Mouse (Mus musculus) midbrain, embryonic 11.5 days (tissue): Measurements from ENCODE around the gene Riok2. TPM values are rescaled to one million over a fixed set of nuclear protein-coding genes. Genes with fewer than 3 reads are reported as not detected.

Experiments used
- ATAC-seq: fragments of 200-750 bp; cut with Nextera tagmentation; 2 replicates; pipeline ENCODE4 v1.8.0; 2017; ENCODE audit warnings: moderate TSS enrichment, moderate library complexity; ENCODE audit not compliant: low FRiP score
- DNase-seq: peaks from one replicate; pipeline ENCODE4 v3.0.0; 2015; ENCODE audit warnings: low spot score; ENCODE audit errors: missing footprints
- H3K27ac ChIP-seq: fragments of 300-500 bp; sonication (generic); 2 replicates; pipeline ENCODE4 v1.5.1; 2014; ENCODE audit warnings: low read depth, low read length
- H3K27me3 ChIP-seq: fragments of 300-500 bp; sonication (generic); 2 replicates; pipeline ENCODE4 v1.6.1; 2014; ENCODE audit warnings: mild to moderate bottlenecking, low read length, moderate library complexity, mixed read lengths; ENCODE audit not compliant: control insufficient read depth, insufficient read depth
- H3K36me3 ChIP-seq: fragments of 300-500 bp; sonication (generic); 2 replicates; pipeline ENCODE4 v1.6.1; 2014; ENCODE audit warnings: mild to moderate bottlenecking, low read length, moderate library complexity, mixed read lengths; ENCODE audit not compliant: control insufficient read depth, insufficient read depth
- H3K4me1 ChIP-seq: fragments of 300-500 bp; sonication (generic); 2 replicates; pipeline ENCODE4 v1.6.1; 2014; ENCODE audit warnings: low read length; ENCODE audit not compliant: control insufficient read depth, insufficient read depth
- H3K4me2 ChIP-seq: fragments of 300-500 bp; sonication (generic); 2 replicates; pipeline ENCODE4 v1.6.1; 2014; ENCODE audit warnings: mild to moderate bottlenecking, moderate library complexity
- H3K4me3 ChIP-seq: fragments of 300-500 bp; sonication (generic); 2 replicates; pipeline ENCODE4 v1.5.1; 2014; ENCODE audit warnings: low read depth, low read length
- H3K9ac ChIP-seq: fragments of 300-500 bp; sonication (generic); 2 replicates; pipeline ENCODE4 v1.6.1; 2014; ENCODE audit warnings: low read length
- H3K9me3 ChIP-seq: fragments of 300-500 bp; sonication (generic); 2 replicates; pipeline ENCODE4 v1.6.1; 2016; ENCODE audit warnings: low read length; ENCODE audit not compliant: control insufficient read depth
- WGBS: fragments of 180-500 bp; shearing (Covaris S2); extraction: QIAGEN DNeasy Blood & Tissue Kit; methylation state at CpG from one replicate; pipeline ENCODE4 v1.1.7; 2014; 5-methylcytosine and 5-hydroxymethylcytosine counted together
- polyA plus RNA-seq: library from polyadenylated mRNA; unstranded; fragments of >200 nt; fragmentation: Nextera tagmentation; extraction: Ambion mirVana; gene quantifications from 2 replicates; pipeline ENCODE4 v1.2.1, GENCODE M21; 2014

The Riok2 gene
- polyA plus RNA-seq, 1 experiment from 2014 or later = 33.0 TPM

DNA sequence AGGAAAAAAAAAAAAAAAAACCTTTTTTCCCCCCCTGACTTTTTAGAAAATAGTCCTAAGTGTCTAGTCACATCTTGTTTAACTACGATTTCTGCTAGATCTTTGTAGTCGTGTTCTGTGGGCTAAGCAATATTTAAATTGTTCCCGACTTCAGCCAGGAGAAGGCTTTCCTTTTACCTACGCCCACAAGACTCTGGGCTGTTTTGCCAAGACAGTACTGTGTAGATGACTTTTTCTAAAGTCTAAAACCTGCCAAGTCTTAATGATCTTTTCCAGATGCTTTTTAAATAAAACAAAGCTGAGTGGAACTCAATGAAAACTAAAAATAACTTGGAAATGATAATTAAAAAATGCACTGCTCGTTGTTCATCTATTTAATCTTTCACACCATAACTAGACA is 28.9 kb downstream of the Riok2 start:
- Histone ChIP-seq H3K4me3 (peak overlapping the region; percentile 38), H3K4me1 (peaks cover 10% of the 10 kb centered on the region), H3K27ac (peak overlapping the region; percentile 17; the same call in 1 of the 2 replicates), H3K36me3 (no peaks in the 10 kb centered on the region), H3K9ac (peak overlapping the region; percentile 24; the same call in 1 of the 2 replicates), H3K4me2 (peak overlapping the region; percentile 49), H3K27me3 (no peaks in the 10 kb centered on the region; the same call in 1 of the 2 replicates), H3K9me3 (no peaks in the 10 kb centered on the region)
- ATAC-seq = peak; percentile 38
- DNase-seq = peak; percentile 86
- WGBS = 11% methylated on average over 5 of the region's 5 CpGs

DNA sequence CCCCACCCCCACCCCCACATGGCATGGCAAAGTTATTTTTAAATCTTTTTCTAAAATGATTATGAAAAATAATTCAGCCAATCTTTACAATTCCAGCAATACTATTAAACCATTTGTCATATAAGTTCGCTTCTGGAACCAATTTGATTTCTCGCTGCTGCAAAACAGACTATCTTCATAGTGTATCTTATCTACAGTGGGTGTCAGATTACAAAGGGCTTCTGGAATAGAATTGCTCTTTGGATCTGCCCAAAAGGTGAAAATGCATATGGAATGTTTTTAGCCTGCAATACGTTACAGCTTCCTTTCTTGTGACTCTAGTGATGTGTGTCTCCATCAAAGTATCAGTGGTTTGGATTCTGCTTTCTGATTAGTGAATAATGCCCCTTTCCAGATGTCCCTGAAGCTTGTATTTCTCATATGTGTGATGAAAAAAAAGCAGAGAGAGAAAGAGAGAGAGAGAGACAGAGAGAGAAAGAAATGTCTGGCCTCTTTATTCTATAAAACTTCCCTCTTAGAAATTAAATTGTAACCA is 29.5 kb downstream of the Riok2 start:
- Histone ChIP-seq H3K4me2 (peak overlapping the region; percentile 49), H3K4me1 (peaks cover 14% of the 10 kb centered on the region), H3K27me3 (no peaks in the 10 kb centered on the region; the same call in 1 of the 2 replicates), H3K9me3 (no peaks in the 10 kb centered on the region), H3K9ac (peak overlapping the region; percentile 44), H3K27ac (no peak overlapping the region), H3K36me3 (no peaks in the 10 kb centered on the region), H3K4me3 (peak overlapping the region; percentile 38)
- DNase-seq = peak; percentile 82
- no peak for ATAC-seq
- WGBS = 11% methylated on average over 3 of the region's 3 CpGs

DNA sequence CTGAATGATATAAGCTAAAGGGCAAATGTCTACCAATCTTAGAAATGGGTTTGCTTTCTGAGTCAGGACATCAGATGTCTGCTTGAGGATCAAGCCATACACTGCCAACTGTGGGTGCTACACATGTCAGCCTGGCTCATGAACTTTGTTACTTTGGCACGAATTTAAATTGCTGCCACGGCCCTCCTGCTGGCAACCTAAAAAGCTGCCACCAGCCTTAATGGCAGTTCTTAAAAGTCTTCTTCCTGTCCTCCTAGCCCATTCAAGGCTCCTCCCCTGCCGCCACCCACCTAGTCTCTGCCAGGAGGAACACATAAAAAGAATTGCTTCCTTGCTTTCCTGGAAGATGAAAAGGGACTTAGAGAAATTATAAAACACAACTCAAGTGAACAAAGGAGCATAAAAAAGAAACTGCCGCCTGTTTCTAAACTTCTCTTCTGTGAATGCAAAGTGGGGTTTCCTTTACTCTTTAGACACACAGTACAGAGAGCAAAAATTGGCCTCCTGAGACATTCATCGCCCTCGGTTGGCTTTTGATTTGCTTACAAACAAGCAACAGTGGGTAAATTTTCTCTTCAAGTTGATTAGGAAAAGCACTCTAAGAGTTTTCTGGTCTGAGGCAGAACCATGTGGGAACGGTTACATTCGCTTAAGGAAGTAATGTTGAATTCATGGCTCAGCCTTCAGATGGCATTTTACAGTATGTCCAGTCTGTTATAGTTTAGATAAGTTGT is 30.9 kb downstream of the Riok2 start:
- DNase-seq (peak; percentile 85), ATAC-seq (no peak)
- Histone ChIP-seq H3K4me3 (peak overlapping the region; percentile 38), H3K36me3 (no peaks in the 10 kb centered on the region), H3K4me2 (peak overlapping the region; percentile 49), H3K27ac (no peak overlapping the region), H3K9me3 (no peaks in the 10 kb centered on the region), H3K4me1 (peaks cover 26% of the 10 kb centered on the region), H3K9ac (peak overlapping the region; percentile 34), H3K27me3 (no peaks in the 10 kb centered on the region; the same call in 1 of the 2 replicates)
- WGBS = 31% methylated on average over 8 of the region's 8 CpGs

DNA sequence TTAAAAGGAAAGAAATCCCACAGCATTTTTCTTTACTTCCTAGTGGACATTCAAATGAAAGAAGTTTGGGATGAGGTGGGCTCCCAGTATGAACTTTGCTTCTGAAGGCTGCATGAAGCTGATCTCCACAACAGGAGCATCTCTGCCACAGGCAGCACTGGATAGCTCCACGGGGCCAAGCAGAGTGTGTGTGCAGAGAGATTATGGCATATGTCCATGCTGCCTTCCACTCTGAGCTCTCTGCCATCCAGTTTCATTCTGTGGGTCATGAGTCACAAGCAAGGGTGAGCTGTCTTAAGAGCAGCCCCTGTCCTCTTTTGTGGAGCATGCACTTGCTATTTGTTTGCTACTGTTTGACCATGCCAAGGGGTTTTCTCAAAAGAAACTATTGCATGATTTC is 31.5 kb downstream of the Riok2 start:
- no peak overlapping the region; the same call in 1 of the 2 replicates for H3K4me2 ChIP-seq
- no peak overlapping the region for H3K4me3 ChIP-seq
- 36% methylated on average over 1 of the region's 1 CpGs for WGBS
- DNase-seq (peak; percentile 56), ATAC-seq (no peak)
- no peaks in the 10 kb centered on the region for H3K9me3 ChIP-seq
- no peaks in the 10 kb centered on the region for H3K36me3 ChIP-seq
- H3K27ac ChIP-seq = no peak overlapping the region
- no peak overlapping the region for H3K9ac ChIP-seq
- H3K27me3 ChIP-seq = no peaks in the 10 kb centered on the region; the same call in 1 of the 2 replicates
- peaks cover 26% of the 10 kb centered on the region for H3K4me1 ChIP-seq

DNA sequence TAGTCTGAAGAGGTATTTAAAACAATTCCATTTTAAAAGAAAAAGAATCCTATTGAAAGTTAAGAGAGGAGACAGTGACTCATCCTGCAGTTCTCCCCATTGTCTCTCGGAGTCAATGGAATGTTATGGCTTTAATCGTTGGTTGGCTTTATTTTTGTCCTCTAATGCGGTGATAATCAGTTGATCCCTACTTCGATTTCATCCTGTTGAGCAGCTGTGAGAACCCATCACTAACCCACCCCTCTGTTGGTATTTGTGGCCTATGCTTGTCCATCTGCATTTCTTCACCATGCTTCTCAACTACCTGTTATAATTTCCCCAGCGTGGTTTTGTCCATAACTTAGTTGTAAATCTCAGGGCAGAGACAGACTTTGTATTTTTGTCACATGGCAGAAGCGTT is 34.0 kb downstream of the Riok2 start:
- Histone ChIP-seq H3K27me3 (no peaks in the 10 kb centered on the region), H3K27ac (0 out of 2 replicates have a peak overlapping the region, but pooled peaks have one; percentile 26), H3K4me3 (no peak overlapping the region), H3K9ac (no peak overlapping the region), H3K4me2 (no peak overlapping the region), H3K4me1 (peaks cover 20% of the 10 kb centered on the region), H3K9me3 (no peaks in the 10 kb centered on the region), H3K36me3 (no peaks in the 10 kb centered on the region)
- peak; percentile 80 for DNase-seq
- 17% methylated on average over 6 of the region's 6 CpGs for WGBS
- ATAC-seq = no peak

DNA sequence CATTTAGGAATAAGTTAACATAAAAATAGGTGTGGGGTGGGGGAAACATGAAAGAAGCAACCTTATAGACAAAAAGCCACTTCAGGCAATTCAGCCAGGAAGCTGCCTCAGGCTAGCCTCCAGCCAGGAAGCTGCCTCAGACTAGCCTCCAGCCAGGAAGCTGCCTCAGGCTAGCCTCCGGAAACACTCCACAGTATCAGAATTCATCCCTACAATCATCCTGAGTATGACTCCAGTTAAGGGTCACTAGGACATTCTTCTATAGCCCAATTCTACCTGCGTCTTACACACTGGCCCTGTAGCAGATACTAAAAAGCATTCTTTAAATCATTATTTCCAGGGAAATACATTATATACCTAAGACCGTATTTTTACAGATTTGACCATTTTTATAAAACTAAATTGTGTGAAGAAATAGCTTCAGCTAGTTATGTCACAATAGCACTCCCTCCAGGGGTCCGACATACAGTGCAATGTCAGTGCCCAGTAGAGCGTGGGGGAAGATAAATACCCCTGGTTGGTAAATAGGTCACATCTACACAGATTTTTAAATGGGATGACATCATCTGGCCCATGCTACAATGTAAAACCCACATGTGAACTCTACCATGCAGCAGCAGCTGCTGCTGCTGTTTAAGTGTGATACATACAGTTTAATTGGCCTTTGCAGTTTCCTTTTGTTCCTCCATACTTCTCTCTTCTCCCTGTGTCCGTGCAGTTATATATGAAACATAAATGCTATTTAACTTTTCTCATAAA is 34.8 kb downstream of the Riok2 start:
- H3K4me3 ChIP-seq = no peak overlapping the region
- H3K4me1 ChIP-seq = peaks cover 20% of the 10 kb centered on the region
- H3K27me3 ChIP-seq = no peaks in the 10 kb centered on the region
- H3K9me3 ChIP-seq = no peaks in the 10 kb centered on the region
- DNase-seq = peak; percentile 87
- no peak overlapping the region for H3K4me2 ChIP-seq
- ATAC-seq = peak; percentile 63
- peak overlapping the region; percentile 67; the same call in 1 of the 2 replicates for H3K27ac ChIP-seq
- WGBS = 31% methylated on average over 6 of the region's 6 CpGs
- no peaks in the 10 kb centered on the region for H3K36me3 ChIP-seq
- H3K9ac ChIP-seq = no peak overlapping the region

DNA sequence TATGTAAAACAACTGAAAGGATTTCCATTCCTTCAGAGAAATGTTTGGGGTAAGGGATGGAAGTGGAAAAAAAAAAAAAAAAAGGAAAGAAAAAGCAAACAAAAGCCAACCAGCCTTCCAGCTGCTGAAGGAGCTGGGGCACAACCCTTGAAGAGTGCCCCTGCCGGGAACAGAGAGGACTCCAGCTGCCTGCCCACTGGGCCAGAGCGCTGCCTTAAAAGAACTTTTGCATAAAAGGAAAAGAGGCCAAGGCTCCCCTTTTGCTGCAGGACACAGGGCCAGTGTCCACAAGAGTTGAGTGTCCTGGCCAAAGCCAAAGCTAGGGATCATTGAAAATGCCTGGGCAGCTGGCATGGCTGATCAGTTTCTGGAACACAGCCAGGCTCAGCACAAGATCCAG is 35.5 kb downstream of the Riok2 start:
- Histone ChIP-seq H3K9me3 (no peaks in the 10 kb centered on the region), H3K27ac (peak overlapping the region; percentile 67; the same call in 1 of the 2 replicates), H3K4me2 (peak overlapping the region; percentile 19; the same call in 1 of the 2 replicates), H3K36me3 (no peaks in the 10 kb centered on the region), H3K27me3 (no peaks in the 10 kb centered on the region), H3K9ac (no peak overlapping the region), H3K4me1 (peaks cover 20% of the 10 kb centered on the region), H3K4me3 (no peak overlapping the region)
- WGBS = 0% methylated on average over 2 of the region's 2 CpGs
- DNase-seq (peak; percentile 93), ATAC-seq (peak; percentile 86)

DNA sequence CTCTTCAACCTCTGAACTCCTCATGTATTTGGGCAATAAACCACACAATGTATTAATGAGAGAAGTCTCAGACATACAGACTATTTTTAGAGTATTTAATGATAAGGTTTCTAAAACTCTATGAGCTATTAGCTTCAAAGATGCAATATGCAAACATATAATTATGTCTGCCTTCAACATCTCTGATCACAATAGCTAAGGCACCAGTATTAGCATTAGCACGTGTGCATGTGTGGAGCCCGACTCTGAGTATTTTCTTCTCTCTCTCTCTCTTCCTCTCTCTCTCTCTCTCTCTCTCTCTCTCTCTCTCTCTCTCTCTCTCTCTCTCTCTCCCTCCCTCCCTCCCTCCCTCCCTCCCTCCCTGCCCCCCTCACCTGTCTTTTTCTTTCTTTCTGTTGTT is 37.3 kb downstream of the Riok2 start:
- H3K4me2 ChIP-seq = no peak overlapping the region
- peaks cover 16% of the 10 kb centered on the region for H3K4me1 ChIP-seq
- no peaks in the 10 kb centered on the region for H3K36me3 ChIP-seq
- H3K27me3 ChIP-seq = no peaks in the 10 kb centered on the region
- no peak overlapping the region for H3K9ac ChIP-seq
- no peak overlapping the region for H3K4me3 ChIP-seq
- no peaks in the 10 kb centered on the region for H3K9me3 ChIP-seq
- DNase-seq (peak; percentile 33), ATAC-seq (no peak)
- whole genome bisulfite sequencing = 56% methylated on average over 2 of the region's 2 CpGs
- no peak overlapping the region for H3K27ac ChIP-seq

DNA sequence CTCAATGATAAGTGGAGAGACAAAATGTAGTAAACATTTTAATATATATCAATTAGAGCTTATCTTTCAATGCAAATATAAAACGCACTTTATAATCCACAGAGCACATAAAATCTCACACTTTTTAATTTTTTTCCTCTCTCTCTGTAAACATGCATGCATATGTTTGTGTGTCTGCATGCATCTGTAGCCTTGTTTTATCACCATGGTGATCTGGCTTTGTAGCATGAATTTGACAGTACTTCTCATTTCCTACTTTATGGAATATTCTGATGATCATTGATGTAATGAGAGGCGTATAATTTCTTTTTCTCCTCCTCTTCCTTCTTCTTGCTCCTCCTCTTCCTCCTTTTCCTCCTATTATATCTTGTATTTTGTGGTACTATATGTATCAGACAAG is 38.1 kb downstream of the Riok2 start:
- H3K27ac ChIP-seq = no peak overlapping the region
- no peaks in the 10 kb centered on the region for H3K36me3 ChIP-seq
- no peak overlapping the region for H3K4me2 ChIP-seq
- ATAC-seq = no peak
- DNase-seq = peak; percentile 82
- H3K9me3 ChIP-seq = no peaks in the 10 kb centered on the region
- H3K27me3 ChIP-seq = no peaks in the 10 kb centered on the region
- no peak overlapping the region for H3K4me3 ChIP-seq
- H3K4me1 ChIP-seq = peaks cover 16% of the 10 kb centered on the region
- WGBS = 88% methylated on average over 2 of the region's 2 CpGs
- H3K9ac ChIP-seq = no peak overlapping the region
